Mouse (Mus musculus): ENCODE results near the gene Hhat.
A peak's percentile ranks its signal among the peaks of the same experiment; 100 is the strongest.

Gene Hhat

DNA sequence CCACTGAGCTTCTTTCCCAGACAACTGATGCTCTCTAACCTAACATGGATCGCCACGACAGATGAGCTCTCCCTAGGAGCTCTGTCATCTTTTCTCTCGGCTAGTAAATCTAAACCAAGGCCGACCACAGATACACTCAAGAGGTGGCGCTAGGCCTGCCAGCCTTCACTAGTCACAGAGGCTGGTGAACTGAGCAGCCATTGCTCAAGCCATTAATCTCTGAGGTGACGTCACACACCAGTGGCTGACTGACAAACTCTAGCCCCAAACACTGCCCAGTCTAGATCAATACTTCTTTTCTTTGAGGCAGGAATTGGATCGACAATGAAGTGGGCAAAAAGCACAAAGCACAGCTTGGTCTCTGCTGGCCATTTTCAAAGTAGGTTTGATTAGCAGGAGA, 226.1 kb downstream of the Hhat start:
- DNase-seq: no peak

DNA sequence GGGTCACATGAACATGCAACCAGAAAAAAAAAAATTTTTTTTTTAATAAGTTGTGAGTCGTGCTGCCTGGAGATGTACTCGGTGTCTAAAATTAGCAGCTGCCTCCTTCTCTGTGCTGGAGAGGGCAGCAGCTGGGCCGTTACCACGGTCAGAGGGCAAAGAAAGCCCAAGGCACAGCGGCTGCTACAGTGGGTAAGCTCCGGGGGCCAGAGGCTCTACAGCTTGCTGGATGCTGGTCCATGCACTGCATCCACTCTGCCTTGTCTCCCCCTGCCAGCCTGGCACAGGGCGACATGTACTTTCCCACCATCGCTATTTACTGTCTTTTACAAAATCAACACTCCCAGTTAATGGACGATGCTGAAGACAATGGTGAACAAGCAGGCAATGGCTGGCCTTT, 226.9 kb downstream of the Hhat start:
- no peak for DNase-seq

DNA sequence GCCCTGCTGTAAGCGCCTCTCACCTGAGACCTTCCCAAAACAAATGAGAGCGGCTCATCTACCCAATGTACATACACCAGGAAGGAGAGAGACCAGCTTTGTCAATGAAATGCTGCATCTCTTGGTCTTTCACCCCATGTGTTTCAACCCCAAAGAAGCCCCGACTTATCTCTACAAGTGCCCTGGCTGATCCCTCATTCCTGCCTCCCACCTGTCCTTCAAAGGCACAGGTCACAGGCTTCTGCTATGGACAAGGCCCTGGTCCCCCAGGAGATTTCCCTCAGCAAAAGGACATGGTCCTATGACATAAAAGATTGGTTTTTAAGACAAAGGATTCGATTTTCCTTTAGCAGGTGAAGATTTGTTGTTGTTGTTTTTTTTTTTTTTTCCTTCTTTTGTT, 227.3 kb downstream of the Hhat start:
- no peak for DNase-seq

DNA sequence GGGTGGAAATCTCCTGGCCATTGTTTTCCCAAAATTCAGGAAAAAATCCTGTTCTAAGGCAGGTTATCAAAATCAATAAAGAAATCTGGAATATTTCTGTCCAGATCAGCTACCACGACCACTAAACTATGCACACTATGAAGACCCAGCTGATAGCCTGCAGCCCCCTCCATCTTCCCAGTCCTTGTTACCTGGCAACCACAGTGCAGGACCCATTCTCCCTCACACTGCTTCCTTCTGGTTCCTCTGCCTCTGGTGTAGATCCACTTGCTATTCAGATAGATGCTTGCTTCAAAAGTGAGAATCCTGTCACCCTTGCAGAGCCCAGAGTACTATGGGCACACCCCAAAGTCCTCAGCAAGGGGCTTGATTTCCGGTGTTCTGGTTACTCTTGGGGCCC, 228.9 kb downstream of the Hhat start:
- no peak for DNase-seq

DNA sequence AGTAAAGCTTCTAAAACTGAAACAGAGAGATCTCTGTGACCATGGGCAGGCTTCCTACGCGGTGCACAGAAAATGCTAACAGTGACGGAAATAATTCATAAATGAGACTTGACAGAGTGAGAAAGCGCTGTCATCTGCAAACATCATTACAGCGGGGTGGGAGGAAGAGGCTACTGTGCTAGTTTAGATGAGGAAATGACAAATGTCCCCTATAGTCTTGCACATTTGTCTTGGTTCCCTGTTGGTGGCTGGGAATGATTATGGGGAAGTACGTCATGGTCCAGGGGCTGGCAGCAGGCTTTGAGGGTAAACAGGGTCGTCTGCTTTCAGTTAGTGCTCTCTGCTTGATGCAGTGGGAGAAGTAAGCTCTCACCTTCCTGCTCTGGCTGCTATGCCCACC, 233.9 kb downstream of the Hhat start:
- DNase-seq: no peak

DNA sequence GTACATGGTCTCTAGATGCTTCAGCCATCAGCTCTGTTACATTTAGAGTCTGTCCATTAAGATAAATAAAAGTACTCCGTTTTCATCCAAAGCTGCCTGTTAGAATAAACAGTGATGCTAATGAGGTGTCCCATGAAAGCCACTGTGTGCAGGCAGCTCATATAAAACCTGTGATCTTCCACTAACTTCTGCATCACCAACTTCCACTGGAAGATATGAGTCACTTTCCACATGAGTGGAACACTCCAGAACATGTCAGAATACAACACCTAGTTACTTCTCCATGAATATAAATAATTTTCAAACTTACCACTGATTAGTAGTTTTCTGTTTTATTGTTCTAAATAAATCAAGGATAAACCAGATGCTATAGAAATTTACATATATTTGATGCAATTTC, 234.6 kb downstream of the Hhat start:
- no peak for DNase-seq

DNA sequence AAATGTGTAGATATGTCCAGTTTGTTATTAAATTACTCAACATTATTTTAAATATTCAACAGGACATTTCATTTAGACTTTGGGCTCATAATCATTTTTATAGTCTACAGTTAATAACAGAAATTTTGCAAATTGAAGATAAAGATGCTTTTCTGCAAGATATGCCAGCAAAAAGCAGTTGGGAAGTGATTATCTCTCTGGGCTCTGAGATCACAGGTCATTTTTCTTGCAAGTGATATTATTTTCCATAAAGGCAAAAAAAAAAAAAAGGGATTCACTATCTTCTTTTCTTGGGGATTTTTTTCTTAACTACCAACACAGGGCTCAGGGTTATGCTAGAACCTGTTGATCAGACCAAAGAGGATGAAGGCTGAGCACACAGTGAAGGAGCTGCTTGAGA, 238.0 kb downstream of the Hhat start:
- no peak for DNase-seq

DNA sequence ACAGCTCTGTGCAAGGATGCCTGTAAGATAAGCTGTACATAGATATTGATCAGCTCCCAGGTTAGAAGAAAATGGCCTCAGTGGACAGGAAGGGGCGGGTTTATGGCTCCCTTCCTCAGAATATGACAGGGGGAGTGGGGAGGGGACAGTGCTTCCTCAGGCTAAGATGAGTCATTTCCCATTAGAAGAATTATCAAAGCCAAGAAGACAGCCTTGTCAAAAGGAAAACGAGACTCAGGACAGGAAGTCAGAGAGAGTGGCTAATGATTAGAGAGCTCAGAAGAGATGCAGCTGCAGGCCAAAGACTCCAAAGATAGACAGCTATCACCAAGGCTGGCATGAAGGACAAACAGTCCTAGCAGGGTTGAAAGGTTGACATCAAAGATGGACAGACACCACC, 238.8 kb downstream of the Hhat start:
- DNase-seq: no peak

DNA sequence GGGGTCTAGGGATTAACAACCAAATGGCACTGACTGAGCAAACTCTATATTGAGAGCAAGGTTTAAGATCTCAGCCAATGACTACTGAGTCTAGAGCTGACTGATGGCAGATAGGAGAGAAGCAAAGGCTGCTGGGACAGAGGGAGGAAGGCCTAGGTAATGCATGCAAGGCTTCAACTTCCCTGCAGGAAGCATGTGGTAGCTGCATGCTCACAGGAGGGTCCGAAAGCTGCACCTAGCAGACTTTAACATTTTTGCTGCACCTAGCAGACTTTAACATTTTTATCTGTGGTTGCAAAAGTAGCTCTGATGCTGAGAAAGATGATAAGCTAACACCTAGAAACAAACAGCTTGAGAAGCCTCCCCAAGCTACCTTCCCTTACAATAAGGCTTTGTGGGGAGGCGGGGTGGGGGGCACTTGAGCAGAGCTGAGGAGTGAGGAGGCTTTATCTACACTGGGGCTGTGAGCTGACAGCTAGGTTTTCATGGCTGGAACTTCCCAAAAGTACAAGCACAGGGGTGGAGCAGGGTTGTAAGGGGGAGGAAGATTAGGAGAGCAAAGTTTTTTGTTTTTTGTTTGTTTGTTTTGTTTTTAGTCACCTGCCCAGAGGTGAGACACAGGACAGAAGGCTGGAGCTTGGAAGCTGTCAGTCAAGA, 239.4 kb downstream of the Hhat start:
- DNase-seq: no peak

DNA sequence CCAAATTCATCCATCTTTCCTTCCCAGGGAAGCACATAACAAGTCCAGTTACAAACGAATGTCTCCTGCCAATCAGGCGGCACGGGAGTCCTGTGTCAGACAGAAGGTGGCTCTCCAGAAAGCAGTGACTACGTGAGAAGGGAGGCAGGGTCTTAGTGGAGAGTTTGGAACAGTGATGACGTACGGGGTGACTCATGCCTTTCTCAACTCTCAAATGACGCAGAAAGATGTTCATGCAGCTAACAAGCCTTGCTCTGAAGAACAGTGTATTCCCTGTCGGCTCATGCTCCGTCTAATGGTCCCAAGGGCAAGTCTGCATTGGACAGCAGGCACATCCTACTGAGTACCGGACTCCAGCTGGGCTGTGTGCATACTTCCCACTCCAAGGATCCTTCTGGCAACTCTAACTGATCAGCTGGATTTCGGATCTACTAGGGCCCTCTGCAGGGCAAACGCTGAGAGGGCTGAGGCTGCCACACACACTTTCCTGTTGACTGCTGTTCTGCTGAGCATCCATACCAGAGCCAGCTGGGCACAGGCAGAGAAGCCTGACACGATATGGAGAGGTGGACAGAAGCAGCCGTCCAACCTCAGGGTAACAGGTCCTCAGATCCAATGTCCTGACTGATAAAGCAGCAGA, 245.2 kb downstream of the Hhat start:
- DNase-seq: peak in 1 of 2 experiments; percentile 24

DNA sequence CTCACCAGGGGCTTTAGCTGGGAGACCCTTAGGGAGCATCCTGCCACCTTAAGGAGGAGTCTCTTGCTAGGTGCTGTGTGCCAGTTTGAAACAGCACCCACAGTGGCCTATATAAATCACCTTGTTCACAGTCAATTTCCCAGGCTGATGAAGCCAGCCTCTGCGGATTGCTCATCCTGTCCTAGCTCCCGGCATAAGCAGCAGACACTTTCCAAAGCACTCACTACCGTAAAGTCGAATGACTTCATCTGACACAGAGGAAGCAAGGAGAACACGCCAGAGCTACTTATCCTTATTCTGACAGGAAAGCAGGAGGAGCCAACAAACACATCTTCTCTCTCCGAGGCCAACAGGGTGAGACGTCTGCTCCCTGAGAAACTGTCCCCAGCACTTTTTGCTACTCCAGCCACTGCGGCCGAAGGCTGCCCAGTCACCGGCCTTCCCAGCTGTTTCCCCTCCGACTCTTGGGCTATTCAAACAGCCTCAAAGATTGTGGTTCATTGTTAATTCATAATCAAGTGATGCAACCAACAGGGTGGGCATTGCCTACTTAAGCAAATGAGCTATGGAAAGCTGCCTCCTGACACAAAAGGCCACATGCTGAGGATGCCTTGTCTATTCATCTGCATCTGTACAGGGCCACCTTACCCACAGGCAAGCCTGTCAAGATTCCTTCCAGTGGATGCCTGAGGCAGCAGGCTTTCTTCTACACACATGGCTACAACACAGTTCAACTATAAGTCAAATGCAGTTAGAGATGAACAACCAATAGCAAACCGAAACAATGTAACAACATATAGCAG, 248.4 kb downstream of the Hhat start:
- peak in 1 of 2 experiments; percentile 36 for DNase-seq

DNA sequence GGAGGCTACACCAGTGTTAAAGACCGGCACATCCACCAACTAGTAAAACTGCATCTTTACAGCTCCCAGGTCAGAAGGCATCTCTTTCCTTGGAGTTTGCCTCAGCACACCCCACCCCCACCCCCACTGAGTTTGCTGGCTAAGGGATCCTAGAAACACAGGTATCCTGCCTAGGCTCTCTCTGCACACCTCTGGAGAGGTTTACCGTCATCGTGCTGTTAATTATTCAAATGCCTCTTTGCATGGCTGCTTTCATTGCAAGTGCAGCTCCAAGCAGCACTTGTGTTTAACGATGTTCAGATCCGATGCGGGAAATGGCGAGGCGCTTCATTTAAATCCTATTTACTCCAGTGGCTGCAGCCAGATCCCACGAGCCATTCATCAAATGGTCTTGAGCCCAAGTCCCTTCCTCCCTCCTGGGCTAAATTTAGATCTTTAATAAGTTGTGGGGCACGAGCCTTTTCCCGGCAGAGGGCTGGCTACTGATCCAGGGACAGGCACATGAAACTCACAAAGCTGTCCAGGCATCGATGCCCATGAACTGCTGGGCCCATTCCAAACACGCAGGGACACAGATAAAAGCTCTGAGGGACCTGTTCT, 250.1 kb downstream of the Hhat start:
- DNase-seq: peak; percentile 17 to 46

DNA sequence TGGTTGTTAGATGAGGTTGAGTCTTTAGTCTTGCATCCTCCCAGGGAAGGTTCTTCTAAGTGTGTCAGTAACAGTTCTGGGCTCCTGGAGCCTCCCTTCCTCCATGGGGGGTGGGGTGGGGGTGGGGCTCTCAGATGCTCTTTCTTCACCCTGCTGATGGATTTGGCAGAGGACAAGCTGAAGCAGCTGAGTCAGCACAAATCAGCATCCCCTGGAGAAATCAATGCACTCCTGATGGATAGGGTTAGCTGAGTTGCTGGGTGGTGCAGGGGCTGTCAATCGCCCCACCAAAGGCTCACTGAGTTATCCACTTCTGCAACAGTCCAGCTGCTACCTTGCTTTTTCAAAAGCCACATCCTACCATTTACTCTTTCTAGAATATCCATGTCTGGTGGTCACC, 251.3 kb downstream of the Hhat start:
- no peak for DNase-seq

DNA sequence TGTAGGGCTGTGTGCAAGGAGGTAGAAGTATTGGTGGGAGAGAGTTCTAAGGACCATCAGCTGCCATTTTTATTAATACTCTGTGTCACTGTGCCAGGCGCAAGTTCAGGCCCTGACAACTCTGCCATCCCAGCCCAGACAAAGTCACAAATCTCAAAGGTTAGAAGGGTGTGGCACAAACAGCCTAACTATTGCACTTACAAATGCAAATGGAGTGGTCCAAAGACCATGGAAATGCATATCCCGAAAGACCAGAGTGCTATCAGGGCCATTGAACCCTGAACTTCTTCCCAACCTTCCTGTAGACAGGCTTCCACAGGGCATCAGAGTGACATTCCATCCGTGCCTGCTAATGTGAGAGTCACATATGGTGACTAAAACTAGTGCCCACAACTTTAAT, 255.7 kb downstream of the Hhat start:
- DNase-seq: no peak

DNA sequence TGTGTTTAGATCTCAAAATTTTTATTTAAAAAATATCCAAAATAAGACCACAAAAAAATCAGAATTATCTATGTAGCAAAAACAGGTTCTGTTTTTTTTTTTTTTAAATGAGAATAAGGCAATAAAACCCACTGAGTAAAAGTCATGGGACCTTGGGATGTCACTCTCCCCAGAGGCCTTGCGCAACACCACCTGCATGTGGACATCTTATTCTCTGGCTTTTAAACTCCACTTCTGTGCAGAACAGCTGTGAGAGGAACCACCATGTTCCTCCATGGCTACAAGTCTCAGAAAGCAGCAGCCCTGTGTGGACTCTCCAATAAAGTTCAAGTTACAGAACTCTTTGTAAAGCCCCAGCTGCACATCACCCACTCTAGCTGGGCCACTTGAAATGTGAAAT, 258.2 kb downstream of the Hhat start:
- DNase-seq: no peak

DNA sequence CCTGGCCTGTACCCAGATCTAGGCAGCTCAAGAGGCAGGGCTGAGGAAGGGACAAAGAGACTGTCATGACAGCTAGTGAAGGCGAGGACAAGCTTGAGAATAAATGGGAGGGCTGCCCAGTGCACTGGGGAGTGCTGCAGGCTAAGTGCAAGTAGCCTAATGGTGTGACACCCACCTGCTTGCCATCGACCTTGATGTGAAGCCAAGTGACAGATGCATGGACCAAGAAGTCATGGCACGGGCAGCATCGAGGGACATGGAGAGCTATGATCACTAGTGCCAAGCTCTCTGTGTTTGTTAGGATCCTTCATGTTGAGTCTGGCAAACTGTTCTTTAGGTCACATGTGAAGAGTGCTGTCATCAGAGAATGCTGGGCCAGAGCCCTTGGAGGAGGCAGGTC, 267.4 kb downstream of the Hhat start:
- no peak for DNase-seq

DNA sequence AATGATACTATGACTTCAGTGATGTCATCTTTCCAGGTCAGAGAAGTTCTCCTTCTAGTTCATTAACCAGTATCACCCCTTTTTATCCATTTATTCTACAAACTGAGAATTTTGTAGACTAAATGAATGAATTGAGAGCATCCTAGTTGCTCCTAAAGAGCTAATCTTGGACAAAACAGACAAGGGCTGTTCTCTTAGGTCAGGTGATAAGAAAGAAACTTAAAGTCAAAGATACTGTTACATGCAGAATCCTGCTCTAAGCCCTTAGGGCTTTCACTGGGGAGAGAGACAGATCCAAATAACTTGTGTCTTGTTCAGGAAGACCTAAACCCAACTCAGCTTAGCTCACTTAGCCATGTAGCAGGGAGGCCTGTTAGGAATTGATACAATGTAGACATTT, 268.2 kb downstream of the Hhat start:
- DNase-seq: no peak

DNA sequence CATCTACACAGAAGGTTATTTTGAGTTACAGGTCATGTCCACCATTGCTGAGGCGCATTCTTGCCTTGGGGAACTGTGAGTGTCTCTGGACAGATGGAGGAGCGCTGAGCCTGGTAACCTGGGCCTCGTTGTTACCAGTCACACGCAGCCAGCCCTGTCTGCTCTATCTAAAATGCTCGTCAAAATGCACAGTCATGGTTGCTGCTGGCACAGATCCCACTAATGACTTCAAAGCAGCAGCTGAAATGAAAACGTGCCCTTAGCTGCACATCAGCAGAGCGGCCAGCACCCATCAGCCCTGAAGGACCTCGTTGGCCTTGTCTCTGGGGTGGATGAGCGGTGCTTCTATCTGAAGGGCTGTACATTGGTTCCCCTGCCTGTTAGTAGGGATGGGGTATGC, 269.0 kb downstream of the Hhat start:
- DNase-seq: peak in 1 of 2 experiments; percentile 18

DNA sequence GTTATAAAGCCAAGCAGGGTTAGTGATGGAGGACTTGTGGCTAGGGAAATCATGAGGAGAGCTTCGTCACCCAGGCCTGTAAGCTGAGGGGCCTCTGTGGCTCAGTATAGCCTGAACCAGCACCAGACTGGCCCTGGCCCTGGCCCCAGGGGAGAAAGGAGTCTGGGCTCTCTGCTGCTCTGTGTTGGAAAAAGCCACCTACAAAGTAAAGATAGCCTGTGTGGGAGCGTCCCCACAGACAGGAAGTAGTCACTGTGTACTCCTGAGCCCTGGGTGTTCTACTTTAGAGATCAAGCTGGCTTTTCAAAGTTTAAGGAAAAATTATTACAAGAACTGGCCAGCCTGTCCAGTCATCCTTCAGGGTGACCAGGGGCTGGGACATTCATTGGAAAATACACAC, 273.5 kb downstream of the Hhat start:
- no peak for DNase-seq

DNA sequence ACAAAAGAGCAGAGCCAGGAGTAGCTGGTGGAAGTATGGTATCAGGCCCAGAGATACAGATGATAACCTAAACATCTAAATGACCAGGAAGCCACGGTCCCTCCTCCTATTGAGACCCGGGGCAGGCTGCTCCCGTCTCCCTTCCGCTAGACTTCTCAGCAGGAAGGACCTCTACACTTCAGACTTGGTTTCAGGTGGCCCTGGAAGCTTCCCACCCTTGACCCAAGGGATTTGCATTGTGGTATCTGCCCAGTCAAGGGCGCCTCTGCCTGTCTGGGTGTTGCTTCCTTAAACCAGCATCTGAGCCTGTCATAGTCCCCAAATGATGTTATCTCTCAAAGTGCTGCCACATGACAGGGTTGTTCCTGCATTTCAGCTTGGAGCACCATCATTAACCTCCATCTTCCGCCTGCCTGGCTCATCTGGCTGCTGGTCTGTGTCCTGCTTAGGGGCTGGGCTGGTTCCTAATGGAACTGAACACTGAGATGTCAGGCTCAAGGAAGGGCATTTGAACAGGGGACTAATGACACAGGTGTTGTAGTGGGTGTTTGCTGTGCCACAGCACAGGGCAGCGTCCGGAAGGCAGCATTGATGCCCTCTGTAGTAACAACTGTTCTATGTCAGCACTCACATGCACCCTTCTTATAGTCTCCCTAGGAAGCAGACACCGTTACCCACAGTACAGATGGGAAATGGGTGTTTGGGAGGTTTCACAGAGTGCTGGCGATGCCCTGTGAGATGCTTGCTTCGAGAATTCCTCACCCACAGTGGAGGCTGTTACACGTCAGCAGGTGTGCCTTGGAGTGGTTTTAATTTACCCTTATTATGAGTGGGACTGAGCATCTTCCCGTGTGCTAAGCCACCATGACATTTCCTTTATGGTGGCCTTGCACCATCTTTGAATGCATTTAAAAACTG, 280.9 kb downstream of the Hhat start:
- no peak for DNase-seq

DNA sequence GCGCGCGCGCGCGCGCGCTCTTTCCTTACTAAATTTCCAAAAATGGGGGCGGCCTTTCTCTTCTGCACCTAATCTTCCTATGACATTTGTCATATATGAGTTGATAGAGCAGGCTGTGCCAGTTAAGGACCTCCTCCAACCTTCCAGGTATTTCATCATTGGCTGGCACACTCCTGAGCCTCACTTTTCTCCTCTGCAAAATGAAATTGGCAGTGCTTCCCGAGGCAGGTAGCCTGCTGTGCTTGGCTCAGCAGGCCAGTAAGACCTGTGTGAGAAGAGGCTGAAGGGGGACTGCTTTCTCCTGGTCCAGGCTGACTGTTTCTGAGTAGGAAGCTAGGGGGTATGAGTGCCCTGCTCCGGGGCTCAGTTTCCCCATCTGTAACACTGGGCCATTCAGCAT, 283.5 kb downstream of the Hhat start:
- no peak for DNase-seq

DNA sequence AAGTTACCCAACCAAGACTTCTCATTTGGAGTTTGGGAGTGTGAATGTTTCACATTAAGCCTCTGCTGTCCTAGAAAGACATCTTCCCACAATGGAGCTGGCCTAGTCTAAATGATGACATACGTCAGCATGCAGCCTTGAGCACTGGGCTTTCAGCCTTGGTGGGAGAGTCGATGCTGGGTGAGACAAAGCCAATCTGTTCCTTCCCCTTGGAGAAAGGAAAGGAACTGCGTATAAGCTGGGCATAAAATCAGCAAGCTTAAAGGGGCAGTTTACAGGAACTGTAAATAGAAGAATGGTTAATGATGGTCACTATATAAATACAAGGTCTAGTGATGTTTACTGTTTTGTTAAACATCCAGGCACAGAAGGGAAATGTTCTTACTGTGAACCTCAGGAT, 286.0 kb downstream of the Hhat start:
- no peak for DNase-seq

DNA sequence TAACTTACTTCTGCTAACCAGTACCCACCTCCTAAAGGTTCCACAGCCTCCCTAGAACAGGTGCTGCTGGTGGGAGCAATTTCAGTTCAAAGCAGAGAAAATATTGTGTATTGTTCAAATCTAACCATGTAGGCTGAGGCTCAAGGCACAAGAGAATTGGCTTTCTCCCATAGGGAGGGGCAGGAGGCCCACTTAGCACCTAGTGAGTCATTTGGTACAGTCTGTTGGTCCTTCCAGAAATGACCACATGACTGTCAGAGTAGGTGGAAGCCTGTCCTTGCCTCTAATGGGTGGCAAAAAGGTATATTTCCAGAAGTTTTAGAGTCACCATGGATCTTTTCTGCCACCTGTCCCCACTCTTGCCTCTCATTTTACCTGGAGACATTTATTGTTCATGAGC, 289.6 kb downstream of the Hhat start:
- DNase-seq: no peak

Data from kidney, postnatal 4 days (tissue).